Comparison of ENCODE assay signal across 12 mouse cellular contexts in the genomic region with DNA sequence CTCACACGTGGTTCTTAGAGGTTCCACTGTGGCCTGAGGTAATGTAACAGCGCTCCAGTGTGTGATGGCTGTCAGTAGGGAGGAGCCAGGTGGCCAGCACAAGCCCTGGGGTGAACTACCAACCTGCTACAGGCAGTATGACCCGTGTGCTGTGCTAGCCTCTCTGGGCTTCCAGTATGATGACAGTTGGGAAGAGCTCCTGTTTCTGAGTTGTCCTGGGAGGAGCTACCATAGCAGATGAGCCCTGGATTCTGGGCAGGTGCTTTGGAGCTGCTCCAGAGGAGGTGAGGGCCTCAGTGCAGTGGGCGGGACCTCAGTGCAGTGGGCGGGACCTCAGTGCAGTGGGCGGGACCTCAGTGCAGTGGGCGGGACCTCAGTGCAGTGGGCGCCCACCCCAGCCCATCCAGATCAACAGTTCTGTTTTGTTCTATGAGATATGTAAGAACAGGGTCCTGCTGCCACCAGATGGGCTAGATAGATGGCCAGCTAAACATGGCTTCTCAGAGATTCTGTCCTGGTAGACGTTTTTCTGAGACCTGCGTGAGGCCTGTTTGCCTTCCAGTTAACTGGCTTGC. TPM values are rescaled to one million over a fixed set of nuclear protein-coding genes. Genes with fewer than 3 reads are reported as not detected.
DNase-seq lines count a peak whose midpoint lies in the region; ATAC-seq and TF ChIP-seq lines count a peak whose summit lies in the region.
"Had no signal": no experiment of that assay in that cellular context is flagged by ENCODE, and none has a peak within 500 bp of the region (broad histone marks: within the 10 kb centered on the region; RNA-seq: fewer than 3 reads in every experiment).

No protein-coding gene starts in this region.

- TF ChIP-seq CTCF in lung, embryonic 14.5 days (IDR thresholded peaks at IDR 0.05; ENCODE audit: low read depth): no peak
- TF ChIP-seq CTCF in olfactory bulb, adult 2 months (IDR thresholded peaks at IDR 0.05; ENCODE audit: insufficient read depth, low read depth, low read length): no peak

- intact Hi-C loops in heart, postnatal 14 days (cut with DNase I): loop anchor here (2.0 to 5.0 kb wide), 4 partner anchors 15 to 125 kb away; partner anchors contain the start of gene Mgrn1

- WGBS in heart, embryonic 10.5 days: 74% methylated on average over 10 of the region's 10 CpGs
- WGBS in lung, embryonic 14.5 days: 73% methylated on average over 10 of the region's 10 CpGs
- WGBS in kidney, embryonic 16.5 days: 76% methylated on average over 10 of the region's 10 CpGs
- 78% methylated on average over 10 of the region's 10 CpGs for WGBS in olfactory bulb, adult 2 months

- H3K9ac ChIP-seq in lung, embryonic 14.5 days: no peak overlapping the region
- no peak overlapping the region for H3K9ac ChIP-seq in kidney, embryonic 16.5 days (replicated peaks; ENCODE audit: low read length)
- H3K9ac ChIP-seq: hindbrain, embryonic 12.5 days; midbrain, embryonic 13.5 days had no signal

- H3K4me1 ChIP-seq in heart, embryonic 10.5 days: peaks cover 20% of the 10 kb centered on the region
- H3K4me1 ChIP-seq in lung, embryonic 14.5 days (ENCODE audit: insufficient read depth): no peaks in the 10 kb centered on the region; the same call in 1 of the 2 replicates
- H3K4me1 ChIP-seq in kidney, embryonic 16.5 days (ENCODE audit: insufficient read depth, low read length): peaks cover 10% of the 10 kb centered on the region
- H3K4me1 ChIP-seq in olfactory bulb, adult 2 months (ENCODE audit: control insufficient read depth, insufficient read depth, low read length): peaks cover 24% of the 10 kb centered on the region
- H3K4me1 ChIP-seq: midbrain, embryonic 13.5 days had no signal

- H3K4me2 ChIP-seq in lung, embryonic 14.5 days: no peak overlapping the region
- no peak overlapping the region for H3K4me2 ChIP-seq in kidney, embryonic 16.5 days (replicated peaks; ENCODE audit: low read depth, low read length)
- H3K4me2 ChIP-seq: hindbrain, embryonic 12.5 days; midbrain, embryonic 13.5 days had no signal

- no peak overlapping the region for H3K4me3 ChIP-seq in heart, embryonic 10.5 days
- H3K4me3 ChIP-seq in lung, embryonic 14.5 days (ENCODE audit: low read depth, low read length): no peak overlapping the region
- H3K4me3 ChIP-seq in kidney, embryonic 16.5 days (ENCODE audit: low read length): no peak overlapping the region
- no peak overlapping the region for H3K4me3 ChIP-seq in olfactory bulb, adult 2 months (ENCODE audit: insufficient read depth, low read depth, low read length)
- H3K4me3 ChIP-seq: hindbrain, embryonic 12.5 days; midbrain, embryonic 13.5 days had no signal

- no peak for TF ChIP-seq POLR2A in olfactory bulb, adult 2 months (IDR thresholded peaks at IDR 0.05; ENCODE audit: insufficient read depth, low read depth, low read length)

- peaks cover 85% of the 10 kb centered on the region for H3K36me3 ChIP-seq in heart, embryonic 10.5 days
- H3K36me3 ChIP-seq in lung, embryonic 14.5 days (ENCODE audit: insufficient read depth): peaks cover 81% of the 10 kb centered on the region
- peaks cover 56% of the 10 kb centered on the region for H3K36me3 ChIP-seq in kidney, embryonic 16.5 days (ENCODE audit: insufficient read depth, low read length)

- H3K27me3 ChIP-seq in heart, embryonic 10.5 days (ENCODE audit: insufficient read depth, poor library complexity, severe bottlenecking): no peaks in the 10 kb centered on the region
- no peaks in the 10 kb centered on the region for H3K27me3 ChIP-seq in lung, embryonic 14.5 days (ENCODE audit: insufficient read depth, low read length)
- no peaks in the 10 kb centered on the region for H3K27me3 ChIP-seq in kidney, embryonic 16.5 days (ENCODE audit: insufficient read depth, low read length)
- H3K27me3 ChIP-seq: hindbrain, embryonic 12.5 days; midbrain, embryonic 13.5 days had no signal

- no peak for ATAC-seq in lung, embryonic 14.5 days (ENCODE audit: insufficient read depth)
- no peak for ATAC-seq in kidney, embryonic 16.5 days (ENCODE audit: low FRiP score, low TSS enrichment)
- no peak for ATAC-seq in inflammation-experienced regulatory T-cells, adult 6 months
- ATAC-seq: forebrain, embryonic 14.5 days; midbrain, embryonic 13.5 days had no signal

- no peaks in the 10 kb centered on the region for H3K9me3 ChIP-seq in heart, embryonic 10.5 days
- H3K9me3 ChIP-seq in lung, embryonic 14.5 days (ENCODE audit: low read depth, low read length): no peaks in the 10 kb centered on the region
- H3K9me3 ChIP-seq in kidney, embryonic 16.5 days (ENCODE audit: low read length): no peaks in the 10 kb centered on the region
- H3K9me3 ChIP-seq: hindbrain, embryonic 12.5 days; midbrain, embryonic 13.5 days had no signal

- DNase-seq in heart, embryonic 10.5 days (ENCODE audit: low spot score): no peak
- no peak for DNase-seq in heart, postnatal 14 days
- no peak for DNase-seq in lung, embryonic 14.5 days
- no peak for DNase-seq in lung, adult 18-20 months
- DNase-seq in spleen, postnatal 4 days (ENCODE audit: low spot score in 2 of 2): no peak
- DNase-seq: cerebellum, adult 9-10 months had no signal

- H3K27ac ChIP-seq in heart, embryonic 10.5 days: peak overlapping the region; percentile 54
- H3K27ac ChIP-seq in lung, embryonic 14.5 days (ENCODE audit: low read depth): peak overlapping the region; percentile 83; the same call in 1 of the 2 replicates
- H3K27ac ChIP-seq in kidney, embryonic 16.5 days (ENCODE audit: low read length): peak overlapping the region; percentile 81; the same call in 1 of the 2 replicates
- peak overlapping the region; percentile 23; the same call in 1 of the 2 replicates for H3K27ac ChIP-seq in olfactory bulb, adult 2 months (ENCODE audit: insufficient read depth, low read depth, low read length)
- H3K27ac ChIP-seq: hindbrain, embryonic 12.5 days; midbrain, embryonic 13.5 days had no signal

RNA-seq across cellular contexts. Expression of gene Mgrn1, which starts 26.1 kb away (rescaled TPM):
- polyA plus RNA-seq in heart, embryonic 10.5 days (2016; fragmentation: Nextera tagmentation; extraction: Ambion mirVana): 96.2 and 131 TPM in 2 replicates
- 100 to 1,000 TPM; 151 to 161 TPM for total RNA-seq in heart, postnatal 14 days (2021)
- polyA plus RNA-seq in lung, embryonic 14.5 days (2014; fragmentation: Nextera tagmentation; extraction: Ambion mirVana): 88.0 and 88.8 TPM in 2 replicates
- polyA plus RNA-seq in kidney, embryonic 16.5 days (2015; fragmentation: Nextera tagmentation; extraction: Ambion mirVana): 113 and 117 TPM in 2 replicates
- 248 TPM in 1 of 2 replicates, not detected in the other for polyA plus RNA-seq in olfactory bulb, adult 2 months (2012; ENCODE audit: insufficient read depth, insufficient read length, low replicate concordance, missing spikeins)
- polyA plus RNA-seq in inflammation-experienced regulatory T-cells, adult 6 months (2017; shearing (Covaris generic)): 10 to 100 TPM; 18.0 to 42.4 (median 35.7) TPM

RNA-seq across cellular contexts. Expression of gene Nudt16l1, which starts 26.4 kb away (rescaled TPM):
- polyA plus RNA-seq in heart, embryonic 10.5 days (2016; fragmentation: Nextera tagmentation; extraction: Ambion mirVana): 111 and 125 TPM in 2 replicates
- 10 to 100 TPM; 31.4 to 32.3 TPM for total RNA-seq in heart, postnatal 14 days (2021)
- 145 and 154 TPM in 2 replicates for polyA plus RNA-seq in lung, embryonic 14.5 days (2014; fragmentation: Nextera tagmentation; extraction: Ambion mirVana)
- 171 and 187 TPM in 2 replicates for polyA plus RNA-seq in kidney, embryonic 16.5 days (2015; fragmentation: Nextera tagmentation; extraction: Ambion mirVana)
- not detected in 2 replicates for polyA plus RNA-seq in olfactory bulb, adult 2 months (2012; ENCODE audit: insufficient read depth, insufficient read length, low replicate concordance, missing spikeins)
- 10 to 100 TPM; 81.2 to 97.1 (median 91.3) TPM for polyA plus RNA-seq in inflammation-experienced regulatory T-cells, adult 6 months (2017; shearing (Covaris generic))

RNA-seq across cellular contexts. Expression of gene Ubald1, which starts 32.0 kb away (rescaled TPM):
- 29.8 and 31.4 TPM in 2 replicates for polyA plus RNA-seq in heart, embryonic 10.5 days (2016; fragmentation: Nextera tagmentation; extraction: Ambion mirVana)
- total RNA-seq in heart, postnatal 14 days (2021): 10 to 100 TPM; 21.3 to 23.1 TPM
- polyA plus RNA-seq in lung, embryonic 14.5 days (2014; fragmentation: Nextera tagmentation; extraction: Ambion mirVana): 38.7 and 39.3 TPM in 2 replicates
- polyA plus RNA-seq in kidney, embryonic 16.5 days (2015; fragmentation: Nextera tagmentation; extraction: Ambion mirVana): 36.2 and 40.4 TPM in 2 replicates
- polyA plus RNA-seq in olfactory bulb, adult 2 months (2012; ENCODE audit: insufficient read depth, insufficient read length, low replicate concordance, missing spikeins): not detected in 2 replicates
- polyA plus RNA-seq in inflammation-experienced regulatory T-cells, adult 6 months (2017; shearing (Covaris generic)): 10 to 100 TPM; 19.4 to 25.2 (median 20.9) TPM

RNA-seq across cellular contexts. Expression of gene Anks3, which starts 51.8 kb away (rescaled TPM):
- polyA plus RNA-seq in heart, embryonic 10.5 days (2016; fragmentation: Nextera tagmentation; extraction: Ambion mirVana): 38.5 and 44.4 TPM in 2 replicates
- 10 to 100 TPM; 15.3 to 16.3 TPM for total RNA-seq in heart, postnatal 14 days (2021)
- 49.3 and 53.1 TPM in 2 replicates for polyA plus RNA-seq in lung, embryonic 14.5 days (2014; fragmentation: Nextera tagmentation; extraction: Ambion mirVana)
- 76.8 and 81.3 TPM in 2 replicates for polyA plus RNA-seq in kidney, embryonic 16.5 days (2015; fragmentation: Nextera tagmentation; extraction: Ambion mirVana)
- not detected in 2 replicates for polyA plus RNA-seq in olfactory bulb, adult 2 months (2012; ENCODE audit: insufficient read depth, insufficient read length, low replicate concordance, missing spikeins)
- 10 to 100 TPM; 24.4 to 60.3 (median 46.9) TPM for polyA plus RNA-seq in inflammation-experienced regulatory T-cells, adult 6 months (2017; shearing (Covaris generic))

Comparison
In these comparisons a context has a peak if more than half of its experiments do, and no peak if none do; other contexts are left out.
1. H3K27ac ChIP-seq: peak in every context shown above with its lines; median percentile 83 in lung, embryonic 14.5 days; 81 in kidney, embryonic 16.5 days; 54 in heart, embryonic 10.5 days; 23 in olfactory bulb, adult 2 months.